Mouse (Mus musculus): ENCODE measurements around the gene Xxylt1. TPM values are rescaled to one million over a fixed set of nuclear protein-coding genes. Genes with fewer than 3 reads are reported as not detected.

Gene Xxylt1
- polyA plus RNA-seq, 1 experiment from 2014 or later = 14.3 TPM

GRCm38 (mm10) chr16:31025516-31025915 lies 55.7 kb downstream of the Xxylt1 start:
- 88% methylated on average over 7 of the region's 7 CpGs for WGBS
- Histone ChIP-seq H3K36me3 (ENCODE audit: control insufficient read depth, insufficient read depth) (no peaks in the 10 kb centered on the region), H3K27me3 (replicated peaks; ENCODE audit: control insufficient read depth, insufficient read depth, low read length) (no peaks in the 10 kb centered on the region), H3K27ac (ENCODE audit: low read depth, low read length) (no peak overlapping the region), H3K4me1 (replicated peaks; ENCODE audit: control insufficient read depth, insufficient read depth, low read length) (no peaks in the 10 kb centered on the region), H3K9me3 (ENCODE audit: control insufficient read depth) (no peaks in the 10 kb centered on the region), H3K9ac (ENCODE audit: low read depth, low read length) (no peak overlapping the region), H3K4me3 (ENCODE audit: low read depth, low read length) (no peak overlapping the region), H3K4me2 (replicated peaks; ENCODE audit: low read depth) (no peak overlapping the region)
- ATAC-seq = no peak
- TF ChIP-seq CTCF (IDR thresholded peaks at IDR 0.05; ENCODE audit: low read depth) = no peak

- ATAC-seq = no peak
- H3K27ac ChIP-seq (ENCODE audit: low read depth, low read length) = no peak overlapping the region
- H3K4me2 ChIP-seq (replicated peaks; ENCODE audit: low read depth) = no peak overlapping the region
- H3K36me3 ChIP-seq (ENCODE audit: control insufficient read depth, insufficient read depth) = no peaks in the 10 kb centered on the region
- H3K27me3 ChIP-seq (replicated peaks; ENCODE audit: control insufficient read depth, insufficient read depth, low read length) = no peaks in the 10 kb centered on the region
- H3K4me1 ChIP-seq (replicated peaks; ENCODE audit: control insufficient read depth, insufficient read depth, low read length) = no peaks in the 10 kb centered on the region
- H3K4me3 ChIP-seq (ENCODE audit: low read depth, low read length) = no peak overlapping the region
- no peak overlapping the region for H3K9ac ChIP-seq (ENCODE audit: low read depth, low read length)
- no peak for TF ChIP-seq CTCF (IDR thresholded peaks at IDR 0.05; ENCODE audit: low read depth)
- WGBS = 57% methylated on average over 4 of the region's 4 CpGs
- no peaks in the 10 kb centered on the region for H3K9me3 ChIP-seq (ENCODE audit: control insufficient read depth)
Measured at GRCm38 (mm10) chr16:31024997-31025396, 56.2 kb downstream of the Xxylt1 start.

- H3K9ac ChIP-seq (ENCODE audit: low read depth, low read length) = no peak overlapping the region
- no peak for TF ChIP-seq CTCF (IDR thresholded peaks at IDR 0.05; ENCODE audit: low read depth)
- 83% methylated on average over 7 of the region's 7 CpGs for WGBS
Measured at GRCm38 (mm10) chr16:31024221-31024620, 57.0 kb downstream of the Xxylt1 start.

GRCm38 (mm10) chr16:31023803-31024202 lies 57.4 kb downstream of the Xxylt1 start:
- H3K9ac ChIP-seq (ENCODE audit: low read depth, low read length) = no peak overlapping the region
- H3K4me1 ChIP-seq (replicated peaks; ENCODE audit: control insufficient read depth, insufficient read depth, low read length) = no peaks in the 10 kb centered on the region
- no peaks in the 10 kb centered on the region for H3K27me3 ChIP-seq (replicated peaks; ENCODE audit: control insufficient read depth, insufficient read depth, low read length)
- H3K4me3 ChIP-seq (ENCODE audit: low read depth, low read length) = no peak overlapping the region
- no peak overlapping the region for H3K27ac ChIP-seq (ENCODE audit: low read depth, low read length)
- WGBS = 90% methylated on average over 8 of the region's 8 CpGs
- H3K36me3 ChIP-seq (ENCODE audit: control insufficient read depth, insufficient read depth) = no peaks in the 10 kb centered on the region
- no peak for ATAC-seq
- H3K9me3 ChIP-seq (ENCODE audit: control insufficient read depth) = no peaks in the 10 kb centered on the region
- no peak overlapping the region for H3K4me2 ChIP-seq (replicated peaks; ENCODE audit: low read depth)
- no peak for TF ChIP-seq CTCF (IDR thresholded peaks at IDR 0.05; ENCODE audit: low read depth)

More at GRCm38 (mm10) chr16:31024221-31024620, 57.0 kb downstream of the Xxylt1 start:
- H3K36me3 ChIP-seq (ENCODE audit: control insufficient read depth, insufficient read depth) = no peaks in the 10 kb centered on the region
- H3K9me3 ChIP-seq (ENCODE audit: control insufficient read depth) = no peaks in the 10 kb centered on the region
- no peak overlapping the region for H3K27ac ChIP-seq (ENCODE audit: low read depth, low read length)
- no peak overlapping the region for H3K4me3 ChIP-seq (ENCODE audit: low read depth, low read length)
- H3K4me2 ChIP-seq (replicated peaks; ENCODE audit: low read depth) = no peak overlapping the region
- ATAC-seq = no peak
- no peaks in the 10 kb centered on the region for H3K4me1 ChIP-seq (replicated peaks; ENCODE audit: control insufficient read depth, insufficient read depth, low read length)
- no peaks in the 10 kb centered on the region for H3K27me3 ChIP-seq (replicated peaks; ENCODE audit: control insufficient read depth, insufficient read depth, low read length)

- H3K27me3 ChIP-seq (replicated peaks; ENCODE audit: control insufficient read depth, insufficient read depth, low read length) = no peaks in the 10 kb centered on the region
- H3K9ac ChIP-seq (ENCODE audit: low read depth, low read length) = no peak overlapping the region
- no peaks in the 10 kb centered on the region for H3K4me1 ChIP-seq (replicated peaks; ENCODE audit: control insufficient read depth, insufficient read depth, low read length)
- H3K9me3 ChIP-seq (ENCODE audit: control insufficient read depth) = no peaks in the 10 kb centered on the region
- no peak for ATAC-seq
- H3K4me3 ChIP-seq (ENCODE audit: low read depth, low read length) = no peak overlapping the region
- H3K4me2 ChIP-seq (replicated peaks; ENCODE audit: low read depth) = no peak overlapping the region
- 61% methylated on average over 5 of the region's 5 CpGs for WGBS
- no peaks in the 10 kb centered on the region for H3K36me3 ChIP-seq (ENCODE audit: control insufficient read depth, insufficient read depth)
- H3K27ac ChIP-seq (ENCODE audit: low read depth, low read length) = no peak overlapping the region
- TF ChIP-seq CTCF (IDR thresholded peaks at IDR 0.05; ENCODE audit: low read depth) = no peak
Measured at GRCm38 (mm10) chr16:31022287-31022686, 58.9 kb downstream of the Xxylt1 start.

GRCm38 (mm10) chr16:31019514-31019913 lies 61.7 kb downstream of the Xxylt1 start:
- no peak for TF ChIP-seq CTCF (IDR thresholded peaks at IDR 0.05; ENCODE audit: low read depth)
- H3K36me3 ChIP-seq (ENCODE audit: control insufficient read depth, insufficient read depth) = no peaks in the 10 kb centered on the region
- no peaks in the 10 kb centered on the region for H3K4me1 ChIP-seq (replicated peaks; ENCODE audit: control insufficient read depth, insufficient read depth, low read length)
- H3K9me3 ChIP-seq (ENCODE audit: control insufficient read depth) = no peaks in the 10 kb centered on the region
- no peak for ATAC-seq
- no peak overlapping the region for H3K27ac ChIP-seq (ENCODE audit: low read depth, low read length)
- WGBS = 79% methylated on average over 3 of the region's 3 CpGs
- H3K27me3 ChIP-seq (replicated peaks; ENCODE audit: control insufficient read depth, insufficient read depth, low read length) = no peaks in the 10 kb centered on the region
- H3K4me3 ChIP-seq (ENCODE audit: low read depth, low read length) = no peak overlapping the region
- no peak overlapping the region for H3K9ac ChIP-seq (ENCODE audit: low read depth, low read length)
- no peak overlapping the region for H3K4me2 ChIP-seq (replicated peaks; ENCODE audit: low read depth)

All from intestine, postnatal 0 days (tissue).